Mouse (Mus musculus) bone marrow, adult 2 months (tissue): ENCODE data around the gene Sbsn.

Source experiments
- CTCF ChIP-seq: fragments of 200-500 bp; IDR thresholded peaks from 2 replicates; pipeline ENCODE4 v1.5.1; 2011; ENCODE audit warnings: low read length, control low read depth; ENCODE audit not compliant: control insufficient read depth, insufficient read depth
- POLR2A ChIP-seq: fragments of 200-500 bp; IDR thresholded peaks from 2 replicates; pipeline ENCODE4 v1.6.1; 2011; ENCODE audit warnings: low read depth, mild to moderate bottlenecking, control low read depth, low read length, borderline replicate concordance; ENCODE audit not compliant: control insufficient read depth

DNA sequence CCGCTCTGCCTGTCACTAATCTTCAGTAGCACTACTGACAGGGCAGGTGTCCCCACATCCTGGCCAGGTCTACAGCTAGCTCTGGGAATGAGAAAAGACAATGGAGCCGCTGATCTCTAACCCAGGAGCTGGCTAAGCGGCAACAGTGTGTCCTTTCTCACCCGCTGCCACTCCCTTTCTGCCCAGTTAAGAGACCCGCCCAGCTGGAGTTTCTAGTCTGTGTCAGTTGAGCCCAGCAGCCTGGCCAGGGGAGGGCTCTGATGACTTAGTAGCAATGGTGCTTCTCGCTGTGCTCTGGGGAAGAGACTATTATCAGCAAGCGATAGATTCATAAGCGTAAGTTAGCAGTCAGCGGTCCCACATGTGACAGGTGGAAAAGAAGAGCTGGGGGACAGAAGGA lies 18.0 kb downstream of the Sbsn start:
- TF ChIP-seq POLR2A (no peak), CTCF (no peak)
